Mouse (Mus musculus): Measurements from ENCODE around the gene Gja5.

Gene Gja5

DNA sequence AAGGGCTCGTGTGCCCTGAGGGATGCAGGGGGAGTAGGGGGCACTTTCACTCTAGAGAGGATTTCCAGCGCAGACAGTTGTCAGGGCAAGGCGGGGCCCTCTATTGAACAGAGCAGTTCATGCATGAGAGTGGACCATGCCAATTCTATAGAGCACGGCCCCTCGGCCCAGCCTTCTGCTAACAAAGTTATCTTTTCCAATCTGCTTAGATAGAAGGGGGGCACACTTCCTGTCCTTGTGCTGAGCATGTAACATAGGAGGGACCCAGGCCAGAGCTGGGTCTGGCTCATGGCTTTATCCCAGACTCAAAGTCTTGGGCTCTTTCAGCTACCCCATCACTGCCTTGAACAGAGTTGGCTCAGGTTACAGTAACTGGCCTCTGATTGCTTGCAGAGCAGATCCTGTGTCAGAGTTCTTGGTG lies 26.8 kb downstream of the Gja5 start:
- no peak for DNase-seq (ENCODE audit: low read depth in 1 of 2, low spot score in 2 of 2)

DNA sequence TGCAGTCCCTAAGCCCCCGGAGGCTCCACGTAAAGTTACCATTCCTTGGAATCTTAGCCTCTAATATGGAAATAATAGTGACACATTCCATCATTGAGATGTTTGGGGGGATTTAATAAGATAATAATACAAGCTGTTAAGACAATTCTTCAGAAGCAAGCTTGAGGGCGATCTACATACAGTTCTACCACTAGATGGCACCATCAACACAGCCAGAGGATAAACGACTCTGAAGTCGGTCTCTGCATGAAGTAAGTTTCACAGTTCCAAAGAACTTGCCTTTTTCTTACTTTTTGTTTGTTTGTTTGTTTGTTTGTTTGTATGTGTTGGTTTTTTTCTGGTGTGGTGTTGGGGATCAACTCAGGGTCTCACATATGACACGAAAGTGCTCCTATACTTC lies 31.7 kb downstream of the Gja5 start:
- no peak for DNase-seq (ENCODE audit: low read depth in 1 of 2, low spot score in 2 of 2)

DNA sequence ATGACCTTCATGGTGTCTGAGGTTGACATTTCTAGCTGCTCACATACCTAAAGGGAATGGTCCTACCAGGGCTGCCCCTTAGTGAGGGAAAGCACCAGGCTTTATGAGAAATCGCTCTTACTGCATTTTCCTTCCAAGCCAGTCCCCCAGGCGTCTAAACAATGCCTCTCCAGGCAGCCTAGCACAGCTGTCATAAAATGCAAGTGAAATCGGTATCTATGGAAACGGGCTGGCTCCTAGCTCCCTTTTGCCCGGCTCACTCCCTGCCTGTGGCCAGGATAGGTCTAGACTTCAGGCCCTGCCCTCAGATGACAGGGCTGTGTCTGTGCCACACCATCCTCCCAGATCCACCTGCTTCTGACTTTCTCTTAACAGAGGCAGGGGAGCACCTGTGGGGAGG lies 33.1 kb downstream of the Gja5 start:
- DNase-seq (ENCODE audit: low read depth in 1 of 2, low spot score in 2 of 2): no peak

DNA sequence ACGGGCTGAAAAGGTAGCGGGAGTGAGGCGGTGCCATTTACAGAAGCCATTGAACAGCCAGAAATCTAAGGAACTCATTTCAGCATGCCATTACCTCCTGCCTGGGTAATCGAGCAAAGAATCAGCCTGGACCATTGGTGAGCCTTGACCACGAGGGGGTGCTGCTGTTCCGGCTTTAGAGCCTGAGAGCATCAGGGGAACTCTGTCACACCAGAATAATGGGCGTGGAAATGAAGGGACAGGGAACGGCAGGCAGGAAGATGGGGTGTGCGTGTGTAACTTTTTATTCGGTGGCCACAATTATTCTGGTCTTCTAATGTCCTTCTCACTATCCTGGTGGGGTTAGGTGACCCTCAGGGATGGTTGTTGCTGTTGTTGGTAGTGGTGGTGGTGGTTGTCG lies 34.2 kb downstream of the Gja5 start:
- DNase-seq (ENCODE audit: low read depth in 1 of 2, low spot score in 2 of 2): peak; percentile 23 to 34

DNA sequence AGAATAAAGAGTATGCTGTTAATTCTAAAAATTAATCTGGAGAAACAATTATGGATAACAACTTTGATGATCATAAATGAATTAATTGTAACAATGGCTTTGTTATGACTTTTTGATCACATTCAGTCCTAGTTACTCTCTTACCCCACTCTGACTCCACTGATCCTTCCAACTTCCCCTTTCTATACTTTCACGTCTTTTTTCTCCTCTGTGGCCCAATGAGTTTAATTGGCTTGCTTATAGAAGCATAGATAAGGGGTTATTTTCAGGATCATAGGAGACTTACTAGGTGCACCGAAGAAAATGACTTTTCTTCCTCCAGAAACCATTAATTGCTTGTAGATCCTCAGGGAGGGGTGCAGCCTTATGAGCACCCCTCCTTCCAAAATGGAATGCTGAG lies 38.2 kb downstream of the Gja5 start:
- DNase-seq (ENCODE audit: low read depth in 1 of 2, low spot score in 2 of 2): no peak

DNA sequence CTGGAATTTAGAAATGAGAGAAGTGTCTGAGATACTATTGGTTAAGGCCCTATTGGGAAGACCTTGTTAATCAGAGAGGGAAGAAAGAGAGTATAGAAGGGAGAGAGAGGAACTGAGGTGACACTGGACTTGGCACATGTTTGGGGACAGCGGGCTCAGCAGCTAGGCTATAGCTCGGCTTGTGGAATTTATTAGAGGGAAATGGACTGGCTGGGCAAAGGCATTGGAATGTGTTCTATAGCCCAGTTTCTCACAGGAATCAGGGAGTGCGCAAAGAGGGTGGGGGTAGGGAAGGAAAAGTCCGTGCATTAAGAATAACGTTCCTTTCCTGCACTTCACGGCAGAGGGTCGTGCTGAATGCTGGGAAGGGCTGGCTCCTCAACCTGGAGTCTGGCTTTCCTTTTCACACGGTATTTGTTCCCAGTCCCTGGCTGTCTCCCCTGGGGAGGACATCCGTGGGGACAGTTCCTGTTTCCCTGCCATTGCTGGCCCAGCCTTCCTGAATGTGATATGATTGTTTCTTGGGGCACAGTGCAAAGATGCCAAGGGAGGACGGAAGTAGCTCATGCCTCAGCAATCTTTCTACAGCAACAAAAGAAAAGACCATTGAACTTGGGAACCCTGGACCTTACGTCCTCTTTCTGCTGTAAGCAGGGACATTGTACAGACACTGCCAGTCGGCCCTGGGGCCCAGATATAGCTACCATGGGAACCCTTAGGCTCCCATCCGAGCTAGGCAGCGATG lies 49.2 kb downstream of the Gja5 start:
- DNase-seq (ENCODE audit: low read depth in 1 of 2, low spot score in 2 of 2): no peak

DNA sequence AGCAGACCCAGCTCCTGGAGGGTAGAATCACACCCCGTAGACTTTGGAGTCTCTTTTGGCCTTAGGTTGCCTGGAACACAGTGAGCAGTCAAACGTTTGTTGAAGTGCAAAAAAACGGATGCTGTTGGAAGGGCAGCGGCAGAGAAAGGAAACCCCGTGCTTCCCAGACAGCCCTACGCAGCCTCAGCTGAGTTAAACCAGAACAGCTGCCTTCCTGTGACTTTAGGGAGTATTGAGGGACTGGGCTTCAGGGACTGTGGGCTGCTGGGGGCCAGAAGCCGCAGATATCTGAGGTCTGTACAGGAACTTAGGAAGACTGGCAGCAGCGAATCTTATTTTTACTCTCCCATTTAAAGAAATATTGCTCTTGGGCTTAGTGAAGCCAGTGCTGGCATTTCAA lies 56.1 kb downstream of the Gja5 start:
- no peak for DNase-seq (ENCODE audit: low read depth in 1 of 2, low spot score in 2 of 2)

DNA sequence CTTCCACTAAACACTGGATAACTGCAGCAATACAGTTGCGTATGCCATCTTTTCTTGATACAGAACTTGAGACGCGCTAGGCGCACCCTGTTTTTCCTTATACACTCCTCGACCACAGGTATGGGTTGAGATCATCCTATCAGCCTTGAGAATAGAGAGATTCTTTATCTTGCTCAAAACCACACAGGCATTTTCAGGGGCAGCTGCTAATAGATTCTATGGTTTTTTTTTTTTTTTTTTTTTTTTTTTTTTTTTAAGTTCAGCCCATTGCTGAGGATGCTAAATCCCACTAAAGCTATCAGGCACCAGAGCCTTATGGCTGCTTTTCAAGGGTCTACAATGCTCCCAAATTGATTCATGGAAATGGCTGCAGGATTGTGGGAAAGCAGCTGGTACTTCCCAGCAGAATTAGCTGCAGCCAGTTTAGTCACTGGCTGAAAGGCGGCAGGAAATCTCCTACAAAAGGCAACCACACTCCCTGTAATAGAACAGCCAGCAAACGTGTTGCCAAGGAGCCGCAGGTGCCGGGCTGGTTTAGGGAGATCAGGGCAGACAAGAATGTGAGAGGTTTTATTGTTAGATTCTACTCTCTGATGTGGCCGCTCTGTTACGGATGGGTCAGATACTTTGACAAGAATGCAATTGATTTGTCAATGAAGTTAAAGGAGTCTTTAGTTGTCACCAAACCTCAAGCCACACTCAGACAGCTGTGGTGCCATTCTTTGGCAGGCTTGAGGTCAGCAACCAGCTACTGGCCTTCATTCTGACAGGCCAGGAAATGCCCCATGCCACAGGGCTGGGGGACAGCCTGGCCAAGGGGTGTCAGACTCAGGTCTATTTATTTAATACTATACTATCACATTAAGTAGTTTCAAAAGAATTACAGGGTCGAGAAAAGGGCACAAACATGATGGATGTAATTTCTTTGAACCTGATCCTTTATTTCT lies 58.9 kb downstream of the Gja5 start:
- no peak for DNase-seq (ENCODE audit: low read depth in 1 of 2, low spot score in 2 of 2)

DNA sequence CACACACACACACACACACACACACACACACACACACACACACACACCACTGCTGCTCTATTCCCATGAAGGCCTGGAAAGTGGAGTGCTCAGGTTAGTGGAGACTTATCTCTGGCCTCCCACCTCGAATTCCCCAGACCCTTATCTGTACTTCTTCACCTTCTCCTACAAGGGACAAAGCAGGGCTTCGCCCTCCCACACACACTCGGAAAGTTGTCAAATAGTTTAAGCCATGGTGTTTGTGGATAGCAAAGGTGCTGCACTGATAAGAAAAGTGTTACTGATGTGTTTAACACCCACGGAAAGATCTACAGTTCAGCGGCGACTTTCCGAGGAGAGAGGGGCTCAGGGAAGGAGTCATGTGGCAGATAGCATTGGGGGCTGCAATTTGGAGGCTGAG lies 66.5 kb downstream of the Gja5 start:
- DNase-seq (ENCODE audit: low read depth in 1 of 2, low spot score in 2 of 2): no peak

DNA sequence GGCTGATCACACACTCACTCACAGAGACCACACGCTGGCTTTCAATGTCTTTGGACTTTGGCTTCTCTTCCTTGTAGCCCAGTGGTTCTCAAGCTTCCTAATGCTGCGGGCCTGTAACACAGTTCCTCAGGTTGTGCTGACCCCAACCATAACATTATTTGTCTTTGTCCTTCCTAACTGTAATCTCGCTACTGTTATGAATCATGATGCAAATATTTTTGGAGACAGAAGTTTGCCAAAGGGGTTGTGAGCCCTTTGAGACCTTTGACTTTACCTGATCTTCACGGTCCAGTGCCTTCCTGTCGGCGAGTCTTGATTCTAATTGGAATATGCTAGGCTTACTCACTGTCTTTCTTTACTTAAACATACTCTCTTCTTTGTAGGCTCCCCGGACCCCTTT lies 70.0 kb downstream of the Gja5 start:
- DNase-seq (ENCODE audit: low read depth in 1 of 2, low spot score in 2 of 2): no peak

DNA sequence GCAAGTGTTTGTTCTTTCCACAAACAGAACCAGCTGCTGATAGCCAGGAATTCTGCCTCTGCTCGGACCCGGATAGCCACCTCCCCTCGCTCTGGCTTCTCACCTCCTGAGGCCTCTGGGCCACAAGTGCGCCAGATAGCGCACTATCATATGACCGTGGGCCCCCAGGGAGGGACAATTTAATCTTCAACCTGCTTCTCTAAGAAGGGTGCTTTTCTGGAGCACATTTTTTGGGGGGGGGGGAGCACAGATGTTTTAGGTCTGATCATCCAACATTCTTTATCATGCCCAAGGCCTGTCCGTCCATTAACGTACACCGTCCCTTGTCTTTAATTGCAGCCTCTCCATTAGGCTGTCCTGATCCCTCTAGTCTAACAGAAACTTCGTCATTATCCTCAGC lies 71.1 kb downstream of the Gja5 start:
- no peak for DNase-seq (ENCODE audit: low read depth in 1 of 2, low spot score in 2 of 2)

DNA sequence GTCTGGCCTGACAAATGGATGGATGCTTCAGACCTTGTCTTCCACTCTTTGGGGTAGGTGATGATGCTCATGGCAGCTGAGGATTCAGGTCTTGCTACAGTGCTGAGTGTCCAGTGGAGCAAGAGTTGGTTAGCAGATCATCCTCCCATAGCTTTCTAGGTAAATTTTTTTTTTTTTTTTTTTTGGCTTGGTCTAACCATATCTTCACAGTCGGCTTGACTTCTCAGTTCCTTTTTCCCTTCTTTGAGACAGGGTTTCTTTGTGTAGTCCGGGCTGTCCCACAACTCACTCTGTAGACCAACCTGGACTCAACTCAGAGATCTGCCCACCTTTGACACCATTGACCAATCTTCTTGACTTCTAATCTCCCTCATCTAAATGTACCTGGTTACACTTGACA lies 73.0 kb downstream of the Gja5 start:
- no peak for DNase-seq (ENCODE audit: low read depth in 1 of 2, low spot score in 2 of 2)

DNA sequence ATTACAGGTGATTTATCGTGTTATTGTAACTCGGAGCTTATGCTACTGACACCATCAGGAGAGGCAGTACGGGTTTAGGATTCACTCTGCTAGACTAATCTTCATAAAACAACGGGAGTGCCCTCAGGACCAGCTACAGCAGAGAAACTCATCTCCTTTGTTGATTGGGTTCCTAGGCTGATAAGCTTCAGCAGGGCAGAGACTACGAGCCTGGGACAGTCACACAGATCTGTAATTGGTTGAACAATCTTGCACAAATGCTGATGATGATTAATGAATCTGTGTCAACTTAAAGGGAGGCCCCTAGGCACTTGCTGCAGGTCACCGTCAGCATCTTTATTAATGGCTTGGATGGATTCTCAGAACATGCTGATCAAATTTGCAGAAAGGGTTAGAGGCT lies 74.0 kb downstream of the Gja5 start:
- no peak for DNase-seq (ENCODE audit: low read depth in 1 of 2, low spot score in 2 of 2)

DNA sequence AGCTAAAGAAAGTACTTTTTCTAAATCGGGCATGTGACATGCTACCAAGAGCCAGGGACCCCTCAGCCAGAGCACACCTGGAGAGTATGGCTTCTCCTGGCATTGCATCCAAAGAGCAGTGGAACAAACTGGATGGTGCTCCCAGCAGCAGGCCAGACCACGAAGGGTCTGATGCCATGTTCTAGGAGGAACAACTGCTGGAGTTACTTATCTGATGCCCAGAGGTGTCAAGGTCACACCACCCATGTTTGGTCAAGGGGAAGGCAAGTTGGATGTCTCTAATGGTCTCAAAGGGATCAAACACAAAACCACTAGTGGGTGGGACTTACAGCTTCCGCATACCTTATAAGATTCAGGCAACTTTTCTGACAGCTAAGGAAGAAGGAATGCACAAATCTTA lies 74.5 kb downstream of the Gja5 start:
- DNase-seq (ENCODE audit: low read depth in 1 of 2, low spot score in 2 of 2): no peak

DNA sequence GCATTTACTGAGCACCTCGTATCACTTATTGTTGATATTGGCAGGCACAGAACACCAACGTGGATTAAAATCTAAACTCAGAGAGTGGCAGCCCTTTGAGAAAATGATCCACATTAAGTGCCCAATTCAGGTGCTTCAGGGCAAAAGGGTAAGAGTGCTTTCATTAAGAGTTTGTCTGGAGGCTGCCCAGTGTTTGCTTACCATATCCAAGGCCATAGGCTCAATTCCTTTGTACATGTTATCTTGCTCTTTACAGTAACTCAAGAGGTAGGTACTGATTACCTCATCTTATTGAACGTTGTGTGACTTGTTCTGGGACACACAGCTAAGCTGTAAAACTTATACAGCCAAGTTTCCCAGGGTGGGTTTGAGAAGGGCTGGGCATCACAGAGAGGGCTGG lies 77.3 kb downstream of the Gja5 start:
- no peak for DNase-seq (ENCODE audit: low read depth in 1 of 2, low spot score in 2 of 2)

DNA sequence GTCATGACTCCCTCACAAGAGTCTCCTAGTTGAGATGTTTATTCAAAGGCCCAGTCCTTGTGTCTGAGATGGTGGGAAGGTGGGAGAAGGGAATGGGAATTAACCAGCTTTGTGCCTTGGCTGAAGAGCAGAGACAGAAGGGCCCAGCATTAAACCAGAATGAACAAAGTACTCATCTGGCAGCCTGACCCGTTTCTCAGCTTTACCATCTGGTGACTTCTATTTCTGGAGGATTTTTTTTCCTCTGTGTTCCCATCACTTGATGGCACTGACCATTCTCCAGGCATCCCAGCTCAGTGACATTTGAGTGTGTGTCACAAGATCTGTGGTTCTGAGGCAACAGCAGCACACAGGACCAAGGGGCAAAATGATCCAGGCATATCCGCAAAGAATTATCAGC lies 78.2 kb downstream of the Gja5 start:
- no peak for DNase-seq (ENCODE audit: low read depth in 1 of 2, low spot score in 2 of 2)

DNA sequence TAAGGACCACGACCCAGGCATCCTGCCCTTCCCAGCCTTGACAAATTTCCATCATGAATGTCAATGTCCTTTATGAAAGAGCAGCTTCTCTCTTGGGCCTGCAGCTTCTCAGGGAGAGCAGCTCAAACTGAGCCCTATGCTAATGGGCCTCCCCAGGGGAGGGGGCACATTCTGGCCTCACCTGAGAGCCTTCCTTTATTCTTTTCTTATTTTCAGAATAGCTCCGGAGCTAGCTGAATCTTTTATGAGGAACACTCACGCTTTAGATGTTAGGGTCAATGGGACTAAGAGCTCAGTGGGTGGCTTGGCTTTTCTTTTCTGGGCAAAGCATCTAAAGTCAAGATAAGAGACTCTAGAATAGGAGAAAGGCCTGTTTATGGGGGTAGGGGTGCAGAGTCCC lies 88.0 kb downstream of the Gja5 start:
- DNase-seq (ENCODE audit: low read depth in 1 of 2, low spot score in 2 of 2): no peak

DNA sequence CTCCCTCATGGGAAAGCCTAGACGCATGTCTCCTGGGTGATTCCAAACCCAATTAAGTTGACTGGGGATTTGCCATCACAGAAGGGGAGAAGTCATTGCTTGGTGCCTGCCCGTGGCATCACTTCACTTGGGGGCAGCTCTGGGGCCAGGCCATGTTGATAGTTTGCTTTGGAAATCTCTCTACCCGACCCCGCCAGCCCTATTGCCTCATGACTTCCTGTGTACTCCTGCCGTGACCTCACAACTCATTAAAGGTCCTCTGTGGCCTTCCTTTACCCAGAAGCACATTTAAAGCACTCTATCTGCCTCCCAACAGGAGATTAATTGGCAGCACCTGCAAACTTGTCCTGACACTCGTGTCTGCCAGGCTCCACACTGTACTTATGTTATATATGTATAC lies 93.3 kb downstream of the Gja5 start:
- no peak for DNase-seq (ENCODE audit: low read depth in 1 of 2, low spot score in 2 of 2)

DNA sequence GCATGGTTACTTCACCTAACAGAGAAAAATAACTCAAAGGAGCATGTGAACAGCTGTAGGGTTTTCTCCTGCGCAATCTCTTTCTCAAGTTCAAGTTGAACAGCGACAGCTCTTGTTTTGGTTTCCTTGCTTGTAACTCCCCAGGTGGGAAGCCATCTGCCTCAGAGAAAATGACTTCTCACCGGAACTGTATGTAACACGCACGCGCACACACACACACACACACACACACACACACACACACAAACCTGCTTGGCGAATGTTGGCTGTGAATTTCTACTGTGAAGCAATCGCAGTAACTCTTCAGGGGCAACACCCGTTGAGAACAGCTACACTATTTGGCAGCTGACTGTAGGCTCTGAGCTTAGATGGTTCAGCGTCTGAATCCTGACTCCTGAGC lies 98.6 kb downstream of the Gja5 start:
- DNase-seq (ENCODE audit: low read depth in 1 of 2, low spot score in 2 of 2): no peak

DNA sequence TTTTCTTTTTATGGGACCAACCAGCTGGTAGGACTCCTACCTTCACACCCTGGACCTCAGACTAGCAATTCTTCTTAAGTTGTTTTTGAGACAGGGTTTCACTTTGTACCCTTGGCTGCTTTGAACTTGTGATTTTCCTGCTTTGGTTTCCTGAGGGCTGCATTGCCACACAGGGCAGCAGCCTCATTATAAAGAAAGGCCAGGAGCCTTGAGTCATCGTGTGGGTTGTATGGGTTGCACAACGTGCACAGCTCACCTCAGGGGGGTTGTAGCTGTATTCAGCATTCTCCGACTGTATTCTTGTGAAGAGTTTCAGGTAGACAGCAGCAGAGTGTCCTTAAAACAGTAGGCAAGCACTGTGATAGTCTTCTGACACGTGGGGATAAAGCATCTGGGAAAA lies 100.0 kb downstream of the Gja5 start:
- DNase-seq (ENCODE audit: low read depth in 1 of 2, low spot score in 2 of 2): no peak

DNA sequence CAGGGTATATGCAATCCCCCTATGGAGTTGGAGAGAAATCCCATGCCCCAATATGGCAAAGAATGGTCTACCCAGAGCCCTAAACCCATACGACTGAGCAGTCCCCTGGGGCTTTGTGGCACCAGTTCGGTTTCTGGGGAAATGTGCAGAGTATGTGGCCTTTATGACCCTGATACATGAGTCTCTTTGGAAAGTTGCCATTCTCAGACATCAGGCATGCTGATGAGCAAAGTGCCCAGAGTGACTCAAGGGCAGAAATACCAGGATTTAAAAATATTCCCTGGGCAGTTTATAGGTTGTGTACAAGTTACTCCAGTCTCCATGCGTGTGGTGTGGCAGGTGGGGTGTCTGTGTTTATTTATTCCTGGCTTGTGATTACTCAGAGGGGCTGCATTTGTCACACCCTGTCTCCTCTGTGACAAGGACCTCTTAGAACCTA lies 102.5 kb downstream of the Gja5 start:
- no peak for DNase-seq (ENCODE audit: low read depth in 1 of 2, low spot score in 2 of 2)

DNA sequence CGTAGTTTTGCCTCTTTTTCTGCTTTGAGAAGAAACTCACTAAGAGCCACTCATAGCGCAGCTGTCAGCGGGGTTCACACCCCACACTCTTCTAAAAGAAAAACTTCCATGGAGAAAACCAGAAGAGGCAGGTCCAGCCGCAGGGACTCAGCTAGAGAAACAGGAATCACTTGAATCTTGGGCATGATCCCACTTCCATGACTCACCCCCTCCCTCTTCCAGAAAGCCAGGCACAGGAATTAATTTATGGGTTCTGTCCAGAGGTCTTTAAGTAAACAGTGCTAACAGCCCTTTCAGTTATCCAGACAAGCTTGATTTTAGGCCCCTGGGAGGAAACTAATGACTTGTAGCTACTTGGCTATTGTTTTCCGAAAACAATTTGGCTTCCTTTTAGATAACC lies 120.7 kb downstream of the Gja5 start:
- no peak for DNase-seq (ENCODE audit: low read depth in 1 of 2, low spot score in 2 of 2)
